Mouse (Mus musculus) frontal cortex, adult 2 months (tissue): ENCODE results near the gene Gm10408. TPM values are rescaled to one million over a fixed set of nuclear protein-coding genes. Genes with fewer than 3 reads are reported as not detected.
"Not testable (repeated sequence)": the region's sequence is repeated elsewhere in the genome, so short reads cannot be mapped to it uniquely, and the experiment has no call there.

ENCODE experiments used
- DNase-seq, 2 experiments: peaks; one replicate each; pipeline ENCODE4 v3.0.0; 2022; ENCODE audit warnings: low spot score in 1 of 2; ENCODE audit errors: extremely low spot score in 1 of 2
- polyA plus RNA-seq: library from polyadenylated mRNA; depleted of rRNA; stranded (reverse); fragments of >200 nt; gene quantifications from 2 replicates; pipeline ENCODE4 v1.2.3, GENCODE M21; 2012; rRNA removed

Gene Gm10408
- polyA plus RNA-seq = not detected in 2 replicates

- not testable (repeated sequence) for DNase-seq
These were observed at the start of gene Gm10408 for GRCm38 (mm10) chr14:3449079-3449478. Gm10408 (plus strand) TSS chr14:3449379.

GRCm38 (mm10) chr14:3412314-3412713 lies 36.9 kb upstream of the Gm10408 start, which contains the start of gene Gm10409:
Gm10409 (plus strand) TSS chr14:3412614.
- not testable (repeated sequence) for DNase-seq

GRCm38 (mm10) chr14:3427803-3428202 lies 21.4 kb upstream of the Gm10408 start, which contains the start of gene Gm3005:
Gm3005 (plus strand) TSS chr14:3428103.
- not testable (repeated sequence) for DNase-seq

Other genes with a start within 250 kb of the Gm10408 start
- gene D830030K20Rik, start 240.9 kb upstream of the Gm10408 start, polyA plus RNA-seq = 5.4 and 6.8 TPM in 2 replicates
- 0.32 and 0.38 TPM in 2 replicates for gene Gm2956, start 116.8 kb upstream of the Gm10408 start, polyA plus RNA-seq
- not detected in 2 replicates for gene Gm10413, start 54.3 kb upstream of the Gm10408 start, polyA plus RNA-seq
- 0.95 and 1.3 TPM in 2 replicates for gene Gm10409, start 36.8 kb upstream of the Gm10408 start, polyA plus RNA-seq
- gene Gm3005, start 21.3 kb upstream of the Gm10408 start, polyA plus RNA-seq = 1.3 and 1.5 TPM in 2 replicates
- not detected in 2 replicates for gene Gm3012, start 185.1 kb downstream of the Gm10408 start, polyA plus RNA-seq
- 0.95 and 1.3 TPM in 2 replicates for gene Gm3020, start 202.7 kb downstream of the Gm10408 start, polyA plus RNA-seq
- not detected in 2 replicates for gene Gm3043, start 239.4 kb downstream of the Gm10408 start, polyA plus RNA-seq